Mouse (Mus musculus) heart, postnatal 25 days (tissue): Measurements from ENCODE around the gene Rhoh. TPM values are rescaled to one million over a fixed set of nuclear protein-coding genes. Genes with fewer than 3 reads are reported as not detected.

Source experiments
- DNase-seq: peaks from one replicate; pipeline ENCODE4 v3.0.0; 2022; ENCODE audit warnings: low spot score
- intact Hi-C: fragments of 180-260 bp; cut with DNase I; formaldehyde crosslinking; loops from one replicate; pipeline ENCODE4 v1.15.1; 2025
- total RNA-seq, 2 experiments: library from RNA; stranded (reverse); gene quantifications; 2 replicates each; pipeline ENCODE4 v1.2.3; 2021

The Rhoh gene
- total RNA-seq, 2 experiments from 2014 or later: 0.42 to 0.87 TPM

DNA sequence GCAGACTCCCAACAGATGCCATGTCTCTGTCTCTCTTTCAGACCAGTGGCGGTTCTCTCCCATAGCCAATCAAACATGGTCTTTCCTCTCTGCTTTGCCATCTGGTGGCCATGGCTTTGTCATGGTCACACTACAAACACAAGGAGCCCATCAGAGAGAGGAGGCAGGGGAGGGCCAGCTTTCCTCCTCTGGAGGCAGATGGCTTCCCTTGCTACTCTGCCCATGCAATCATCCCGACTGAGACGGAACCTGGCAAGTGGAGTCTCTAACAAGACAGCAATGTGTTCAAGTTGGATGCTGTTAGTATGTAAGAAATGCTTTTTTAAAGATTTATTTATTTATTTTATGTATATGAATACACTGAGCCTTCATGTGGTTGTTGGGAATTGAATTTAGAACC lies 58.9 kb downstream of the Rhoh start:
- DNase-seq: no peak
- intact Hi-C loops: no loop called here

GRCm38 (mm10) chr5:65920701-65921426 lies 59.9 kb downstream of the Rhoh start:
- no peak for DNase-seq
- intact Hi-C loops: no loop called here

DNA sequence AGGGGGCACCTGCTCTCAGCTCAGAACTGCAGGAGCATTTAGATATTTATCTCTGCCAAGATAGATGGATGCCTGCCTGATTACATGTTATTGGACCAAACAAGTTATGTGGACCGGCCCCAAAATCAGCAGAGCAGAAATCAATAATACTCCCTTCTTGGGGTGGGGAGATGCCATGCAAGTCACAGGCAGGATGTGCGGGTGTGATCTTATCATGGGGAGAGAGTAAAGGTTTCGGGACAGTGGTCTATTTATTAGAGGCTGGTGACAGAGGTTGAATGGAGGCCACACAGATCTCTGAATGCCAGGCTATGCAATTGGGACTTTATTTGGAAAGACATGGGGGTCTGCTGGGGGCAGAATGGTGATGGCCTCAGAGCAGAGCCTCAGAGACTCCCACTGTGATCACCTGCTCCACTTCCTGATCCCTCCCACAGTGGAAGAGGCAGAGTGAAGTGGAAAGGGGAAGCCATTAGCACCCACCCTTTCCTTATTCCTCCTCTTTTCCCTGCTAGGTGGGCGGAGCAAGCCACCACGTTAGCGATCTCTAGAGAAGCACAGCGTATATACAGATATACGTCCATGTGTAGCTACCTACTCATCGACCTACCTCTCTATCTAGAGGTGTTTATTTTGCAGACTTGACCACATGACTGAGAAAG lies 60.6 kb downstream of the Rhoh start:
- intact Hi-C loops: no loop called here
- DNase-seq: no peak

GRCm38 (mm10) chr5:65926666-65927065 lies 65.7 kb downstream of the Rhoh start:
- intact Hi-C loops: no loop called here
- no peak for DNase-seq

GRCm38 (mm10) chr5:65929162-65929561 lies 68.1 kb downstream of the Rhoh start:
- intact Hi-C loops: no loop called here
- no peak for DNase-seq

DNA sequence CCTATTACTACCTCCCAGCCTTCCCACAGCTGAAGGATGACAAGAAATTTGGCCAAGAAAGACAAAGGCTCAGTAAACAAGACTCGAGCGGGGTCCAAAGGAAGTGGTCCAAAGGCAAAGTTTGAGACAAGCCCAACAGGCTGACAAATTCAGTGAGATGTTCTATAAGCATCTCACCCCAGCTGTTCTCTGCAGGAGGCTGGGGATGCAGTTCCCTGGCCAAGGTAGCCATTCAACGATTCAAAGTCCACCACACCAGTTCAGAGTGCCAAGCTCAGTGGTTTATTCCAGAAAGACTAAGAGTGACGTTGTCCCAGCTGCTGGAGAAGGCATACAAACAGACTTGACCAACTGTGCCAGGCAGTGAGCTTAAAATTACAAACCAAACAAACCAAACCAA lies 69.2 kb downstream of the Rhoh start:
- intact Hi-C loops: no loop called here
- DNase-seq: no peak

DNA sequence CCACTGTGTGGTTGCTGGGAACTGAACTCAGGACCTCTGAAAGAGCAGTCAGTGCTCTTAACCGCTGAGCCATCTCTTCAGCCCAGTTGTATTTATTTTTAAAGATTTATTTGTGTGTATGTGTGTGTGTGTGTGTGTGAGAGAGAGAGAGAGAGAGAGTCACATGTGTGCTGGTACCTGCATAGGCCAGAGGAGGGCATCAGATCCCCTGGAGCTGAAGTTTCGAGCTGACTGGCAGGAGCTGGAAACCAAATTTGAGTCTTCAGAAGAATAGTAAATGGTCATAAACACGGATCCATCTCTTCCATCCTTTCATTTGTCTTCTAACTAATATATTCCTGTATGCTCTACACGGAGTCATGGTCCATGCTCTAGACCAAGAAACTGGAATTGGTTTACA lies 72.2 kb downstream of the Rhoh start:
- intact Hi-C loops: no loop called here
- DNase-seq: no peak

DNA sequence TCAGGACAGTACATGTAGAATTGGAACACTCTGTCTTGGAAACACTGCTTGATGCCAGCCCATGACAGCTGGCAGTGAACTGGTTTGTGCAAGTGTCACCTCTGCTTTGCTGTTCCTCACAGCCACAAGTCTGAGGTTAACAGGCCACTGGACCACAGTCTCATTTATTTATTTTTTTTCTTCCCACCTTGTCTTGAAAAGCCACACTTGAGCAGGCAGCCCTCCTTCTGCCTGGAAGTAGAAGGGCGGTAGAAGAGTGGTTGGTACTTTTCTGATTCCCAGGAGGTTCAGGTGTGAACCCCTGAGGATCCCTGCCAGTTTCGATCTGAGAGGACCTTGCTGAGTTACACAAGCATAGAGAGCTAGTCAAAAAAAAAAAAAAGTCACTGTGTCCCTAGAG lies 72.8 kb downstream of the Rhoh start:
- no peak for DNase-seq
- intact Hi-C loops: no loop called here

DNA sequence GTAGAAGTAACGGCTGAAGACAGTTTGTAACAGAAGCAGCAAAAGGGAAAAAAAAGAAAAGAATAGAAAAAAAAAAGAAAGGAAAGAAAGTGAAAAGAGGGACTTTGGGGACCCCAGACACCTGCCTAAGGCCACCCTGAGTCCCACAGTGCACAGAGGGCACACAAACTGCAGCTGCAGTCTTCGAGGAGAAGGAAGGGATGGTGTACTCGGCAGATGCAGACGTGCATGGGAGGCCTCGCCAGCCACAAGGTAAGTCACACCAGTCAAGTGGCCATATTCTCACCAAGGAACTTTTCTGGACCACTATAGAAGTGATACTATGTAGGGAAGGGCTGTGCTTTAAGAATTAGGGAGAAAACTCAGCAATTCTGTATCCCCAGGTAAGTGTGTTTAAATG lies 73.8 kb downstream of the Rhoh start, which contains the start of gene Chrna9:
Gene Chrna9, plus strand, starts transcription at position 139 of the 400 bp plus-strand sequence.
- no peak for DNase-seq
- intact Hi-C loops: loop anchor here (5.0 kb wide), 1 partner anchor 222 kb away; no protein-coding TSS in a partner anchor

GRCm38 (mm10) chr5:65937011-65937726 lies 76.2 kb downstream of the Rhoh start:
- intact Hi-C loops: loop anchor here (5.0 kb wide), 1 partner anchor 225 kb away; no protein-coding TSS in a partner anchor
- DNase-seq: no peak

GRCm38 (mm10) chr5:65937998-65938715 lies 77.1 kb downstream of the Rhoh start:
- intact Hi-C loops: loop anchor here (1.0 to 5.0 kb wide), 3 partner anchors 115 to 226 kb away; partner anchors contain the start of gene N4bp2
- peak; percentile 33 for DNase-seq

DNA sequence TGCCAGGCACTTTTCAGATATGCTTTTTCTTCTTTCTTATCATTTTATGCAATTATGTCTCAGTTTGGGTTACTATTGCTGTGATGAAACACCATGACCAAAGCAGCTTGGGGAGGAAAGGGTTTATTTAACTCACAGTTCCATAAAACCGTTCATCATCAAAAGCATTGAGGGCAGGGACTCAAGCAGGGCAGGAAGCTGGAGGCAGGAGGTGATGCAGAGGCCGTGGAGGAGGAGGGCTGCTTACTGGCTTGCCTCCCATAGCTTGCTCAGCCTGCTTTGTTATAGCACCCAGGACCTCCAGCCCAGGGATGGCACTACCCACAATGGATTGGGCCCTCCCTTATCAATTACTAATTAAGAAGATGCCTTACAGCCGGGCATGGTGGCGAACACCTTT lies 80.1 kb downstream of the Rhoh start:
- intact Hi-C loops: no loop called here

More for the DNA sequence above, 80.1 kb downstream of the Rhoh start:
- no peak for DNase-seq

Other genes starting within 250 kb of the Rhoh start
- 10 to 100 TPM; 59.5 to 60.2 TPM for gene Pds5a, start 162.9 kb upstream of the Rhoh start, total RNA-seq
- gene N4bp2, start 97.7 kb upstream of the Rhoh start, total RNA-seq: 10 to 100 TPM; 15.7 to 15.9 TPM
- under 1 TPM in 1 of 2 experiments, not detected in 1; 0.22 TPM for gene Chrna9, start 73.7 kb downstream of the Rhoh start, total RNA-seq
- not detected for gene 9130230L23Rik, start 143.1 kb downstream of the Rhoh start, total RNA-seq